Mouse (Mus musculus): ENCODE measurements at regions not wholly inside any gene's neighbourhood (a gene's known extent, or its start where the extent isn't known, plus 50 kb on each side); places are given as distances from the start of the nearest gene placed in this dataset.

- DNase-seq (ENCODE audit: low read depth), result no peak
Observed at GRCm38 (mm10) chr10:56453578-56454069, 76.5 kb downstream of the Gja1 start.

GRCm38 (mm10) chr10:56455867-56456468 lies 78.8 kb downstream of the Gja1 start:
- no peak for DNase-seq (ENCODE audit: low read depth)

- no peak for DNase-seq (ENCODE audit: low read depth)
Observed at GRCm38 (mm10) chr10:56468537-56468936, 91.4 kb downstream of the Gja1 start.

GRCm38 (mm10) chr10:56468993-56469712 lies 92.0 kb downstream of the Gja1 start:
- no peak for DNase-seq (ENCODE audit: low read depth)

GRCm38 (mm10) chr10:56469895-56470294 lies 92.8 kb downstream of the Gja1 start:
- DNase-seq (ENCODE audit: low read depth), result no peak

GRCm38 (mm10) chr10:56474951-56475350 lies 97.8 kb downstream of the Gja1 start:
- no peak for DNase-seq (ENCODE audit: low read depth)

GRCm38 (mm10) chr10:56482156-56482716 lies 105.1 kb downstream of the Gja1 start:
- DNase-seq (ENCODE audit: low read depth), result peak; percentile 9

GRCm38 (mm10) chr10:56484931-56485330 lies 107.8 kb downstream of the Gja1 start:
- no peak for DNase-seq (ENCODE audit: low read depth)

- DNase-seq (ENCODE audit: low read depth), result no peak
Observed at GRCm38 (mm10) chr10:56485746-56486145, 108.6 kb downstream of the Gja1 start.

GRCm38 (mm10) chr10:56486584-56486983 lies 109.5 kb downstream of the Gja1 start:
- DNase-seq (ENCODE audit: low read depth), result peak; percentile 50

GRCm38 (mm10) chr10:56493461-56493860 lies 116.3 kb downstream of the Gja1 start:
- no peak for DNase-seq (ENCODE audit: low read depth)

GRCm38 (mm10) chr10:56495352-56495751 lies 118.2 kb downstream of the Gja1 start:
- no peak for DNase-seq (ENCODE audit: low read depth)

GRCm38 (mm10) chr10:56519041-56519440 lies 141.9 kb downstream of the Gja1 start:
- DNase-seq (ENCODE audit: low read depth), result no peak

GRCm38 (mm10) chr10:56525791-56526190 lies 148.7 kb downstream of the Gja1 start:
- no peak for DNase-seq (ENCODE audit: low read depth)

- DNase-seq (ENCODE audit: low read depth), result no peak
Observed at GRCm38 (mm10) chr10:56537091-56537490, 160.0 kb downstream of the Gja1 start.

GRCm38 (mm10) chr10:56539827-56540511 lies 162.8 kb downstream of the Gja1 start:
- DNase-seq (ENCODE audit: low read depth), result no peak

- DNase-seq (ENCODE audit: low read depth), result no peak
Observed at GRCm38 (mm10) chr10:56542106-56542505, 165.0 kb downstream of the Gja1 start.

- no peak for DNase-seq (ENCODE audit: low read depth)
Observed at GRCm38 (mm10) chr10:56545989-56546388, 168.9 kb downstream of the Gja1 start.

- DNase-seq (ENCODE audit: low read depth), result no peak
Observed at GRCm38 (mm10) chr10:56546824-56547223, 169.7 kb downstream of the Gja1 start.

- no peak for DNase-seq (ENCODE audit: low read depth)
Observed at GRCm38 (mm10) chr10:56547825-56548224, 170.7 kb downstream of the Gja1 start.

GRCm38 (mm10) chr10:56566836-56567442 lies 189.8 kb downstream of the Gja1 start:
- no peak for DNase-seq (ENCODE audit: low read depth)

- DNase-seq (ENCODE audit: low read depth), result no peak
Observed at GRCm38 (mm10) chr10:56582065-56582464, 204.9 kb downstream of the Gja1 start.

All from c-Kit-positive CD71-negative TER-119-negative erythroid progenitor cells, embryonic 14.5 days (primary cell).